Mouse (Mus musculus) thymus, adult 2 months (tissue): ENCODE measurements at regions not wholly inside any gene's neighbourhood (a gene's known extent, or its start where the extent isn't known, plus 50 kb on each side); places are given as distances from the start of the nearest gene placed in this dataset.

Experiments used
- CTCF ChIP-seq: fragments of 200-500 bp; IDR thresholded peaks from 2 replicates; pipeline ENCODE4 v1.5.1; 2012; ENCODE audit warnings: mild to moderate bottlenecking, control low read depth, low read length, moderate library complexity, borderline replicate concordance; ENCODE audit not compliant: control insufficient read depth, poor library complexity, insufficient read depth; ENCODE audit errors: extremely low read depth
- POLR2A ChIP-seq: fragments of 200-500 bp; IDR thresholded peaks from 2 replicates; pipeline ENCODE4 v1.6.1; 2012; ENCODE audit warnings: mild to moderate bottlenecking, low read length, control low read depth, moderate library complexity; ENCODE audit not compliant: control insufficient read depth, poor library complexity, insufficient read depth; ENCODE audit errors: extremely low read depth

GRCm38 (mm10) chr16:29858645-29859044 lies 205.5 kb upstream of the Hes1 start:
- no peak for TF ChIP-seq CTCF
- no peak for TF ChIP-seq POLR2A
